Mouse (Mus musculus) layer of hippocampus, postnatal 14 days (tissue): ENCODE measurements at regions not wholly inside any gene's neighbourhood (a gene's known extent, or its start where the extent isn't known, plus 50 kb on each side); places are given as distances from the start of the nearest gene placed in this dataset.

Experiments used
- DNase-seq, 2 experiments: peaks; one replicate each; pipeline ENCODE4 v3.0.0; 2021 to 2022; ENCODE audit warnings: low spot score in 2 of 2, mixed read lengths in 1 of 2

DNA sequence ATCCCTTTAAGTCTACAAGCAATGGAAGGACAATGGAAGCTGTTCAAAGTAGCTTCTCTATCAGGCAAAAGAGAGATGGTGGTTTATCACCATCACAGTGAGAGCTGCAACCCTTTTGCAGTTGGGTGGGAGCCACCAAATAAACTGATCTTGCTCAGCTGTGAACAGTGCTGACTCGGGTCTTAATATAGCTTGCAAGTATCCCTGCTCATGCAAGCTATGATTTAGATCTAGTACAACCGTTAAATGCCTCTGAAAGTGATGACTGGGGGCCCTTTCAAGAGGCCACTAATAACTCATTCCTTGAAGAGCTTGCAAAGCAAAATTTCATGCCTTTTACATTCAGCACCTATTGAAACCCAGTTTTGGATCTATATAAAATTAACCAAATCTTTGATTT, 1154.5 kb upstream of the Lrrtm3 start:
- no peak for DNase-seq

DNA sequence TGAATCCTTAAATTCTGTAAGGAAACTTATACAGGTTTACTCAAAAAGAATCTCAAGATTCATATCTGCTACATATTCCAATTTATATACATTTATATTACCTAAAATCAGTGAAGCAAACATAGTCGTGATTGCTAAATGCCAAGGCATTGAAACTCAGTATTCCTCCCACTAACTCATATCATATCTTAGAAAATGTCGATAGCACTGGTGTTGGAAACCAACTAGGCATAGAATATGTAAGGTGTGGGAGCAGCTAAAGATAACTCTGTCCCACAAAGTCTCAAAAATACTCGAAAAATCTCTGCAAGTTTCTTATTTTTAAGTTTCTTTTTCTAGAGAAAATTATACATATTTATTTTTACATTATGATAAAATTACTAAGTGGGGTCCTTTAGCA, 1134.1 kb upstream of the Lrrtm3 start:
- no peak for DNase-seq

DNA sequence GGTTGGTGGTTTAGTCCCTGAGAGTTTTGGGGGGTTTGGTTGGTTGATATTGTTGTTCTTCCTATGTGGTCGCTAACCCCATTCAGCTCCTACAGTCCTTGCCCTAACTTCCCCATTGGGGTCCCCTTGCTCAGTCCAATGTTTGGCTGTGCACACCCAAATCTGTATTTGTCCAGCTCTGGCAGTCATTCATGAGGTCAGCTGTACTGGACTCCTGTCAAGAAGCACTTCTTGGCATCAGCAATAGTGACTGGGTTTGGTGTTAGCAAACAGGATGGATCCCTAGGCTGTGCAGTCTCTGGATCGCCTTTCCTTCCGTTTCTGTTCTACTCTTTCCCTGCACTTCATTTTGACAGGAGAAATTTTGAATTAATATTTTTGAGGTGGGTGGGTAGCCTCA, 1131.1 kb upstream of the Lrrtm3 start:
- no peak for DNase-seq

DNA sequence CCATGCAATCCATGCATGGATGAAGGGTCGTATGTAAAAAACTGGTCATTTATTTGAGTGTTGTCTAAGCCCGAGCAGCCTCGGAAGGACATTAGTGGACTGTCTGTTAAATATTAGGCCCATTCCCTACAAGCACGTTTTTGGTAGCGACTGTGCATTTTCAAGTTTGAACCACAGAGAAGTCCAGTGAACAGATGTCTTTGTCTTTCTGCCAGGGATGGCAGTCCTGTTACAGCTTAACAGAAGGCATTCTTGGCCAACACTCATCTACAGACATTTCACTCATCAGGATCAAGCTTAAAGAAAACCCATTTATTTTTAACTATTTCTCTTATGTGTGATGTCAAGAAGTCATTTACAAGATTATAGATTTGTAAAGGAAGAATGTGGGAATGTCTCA, 1129.2 kb upstream of the Lrrtm3 start:
- DNase-seq: peak in 1 of 2 experiments; percentile 27

DNA sequence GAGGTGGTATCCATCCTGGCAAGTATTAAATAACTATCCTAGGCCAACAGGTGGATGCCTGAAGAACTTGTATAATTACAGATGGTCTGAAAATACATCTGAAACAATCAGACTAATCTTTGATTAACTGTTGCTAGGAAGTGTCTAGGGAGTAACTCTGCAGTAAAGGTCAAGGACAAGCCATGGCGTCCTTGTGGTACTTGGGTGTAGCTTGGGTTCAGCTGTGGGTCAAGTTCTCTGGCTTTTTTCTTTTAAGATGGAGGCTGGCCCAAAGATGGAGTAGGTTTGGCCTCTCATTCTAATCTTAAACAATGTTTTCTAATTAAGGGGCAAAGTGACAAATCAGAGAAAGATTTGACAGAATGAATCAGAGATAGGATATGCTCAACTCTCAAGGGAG, 1126.1 kb upstream of the Lrrtm3 start:
- DNase-seq: no peak

DNA sequence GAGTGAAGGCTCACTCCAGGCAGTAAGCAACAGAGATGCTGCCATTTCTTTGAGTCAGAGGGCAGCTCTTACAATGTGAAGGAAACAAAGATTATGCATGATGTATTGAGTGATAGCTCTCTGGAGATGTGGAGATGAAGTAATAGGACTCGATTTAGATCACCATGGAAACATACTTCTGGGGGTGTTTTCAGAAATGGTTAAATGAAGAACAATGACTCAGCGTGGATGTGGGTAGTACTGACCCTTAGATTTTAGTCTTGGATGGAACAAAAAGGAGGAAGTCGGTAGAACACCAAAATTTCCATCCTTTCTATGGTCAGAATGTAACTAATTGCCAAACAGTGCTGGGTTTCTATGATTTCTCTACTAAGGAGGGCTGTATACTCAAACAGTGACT, 1125.1 kb upstream of the Lrrtm3 start:
- no peak for DNase-seq

DNA sequence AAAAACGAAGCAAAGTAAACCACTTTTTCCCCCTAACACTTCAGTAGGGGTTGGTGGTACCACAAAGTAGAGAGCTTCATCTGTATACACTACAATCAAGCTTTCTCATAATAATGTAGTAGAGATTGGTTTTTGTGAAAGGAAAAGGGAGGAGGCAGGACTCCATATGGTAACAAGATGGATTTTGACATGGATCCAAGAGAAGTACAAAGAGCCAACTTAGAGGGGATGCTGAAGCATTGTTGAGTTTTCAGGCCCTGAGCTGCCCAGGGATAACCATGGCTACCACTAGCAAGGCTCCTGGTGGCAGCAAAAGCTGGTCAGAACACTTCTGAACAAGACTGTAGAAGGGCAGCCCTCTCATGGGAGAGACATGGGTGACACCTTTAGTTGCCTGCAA, 1093.6 kb upstream of the Lrrtm3 start:
- no peak for DNase-seq

DNA sequence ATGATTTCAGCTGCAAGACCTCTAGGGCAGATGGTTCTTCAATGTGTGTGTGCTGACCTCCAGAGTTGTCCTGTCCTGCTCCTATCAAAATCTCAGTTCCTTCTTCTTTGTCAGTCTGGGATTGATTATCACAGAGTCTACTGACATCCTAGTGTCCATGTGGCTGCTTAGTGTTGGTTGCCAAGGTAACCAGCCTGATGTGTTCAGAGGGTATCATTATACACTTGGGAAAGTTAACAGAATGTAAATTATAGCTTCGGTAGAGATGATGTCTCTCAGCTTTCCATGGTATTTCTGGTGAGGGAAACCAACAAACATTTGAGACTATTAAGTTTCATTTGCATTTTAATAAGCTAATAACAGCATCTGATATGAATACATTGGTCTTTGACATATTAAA, 1092.5 kb upstream of the Lrrtm3 start:
- DNase-seq: no peak

DNA sequence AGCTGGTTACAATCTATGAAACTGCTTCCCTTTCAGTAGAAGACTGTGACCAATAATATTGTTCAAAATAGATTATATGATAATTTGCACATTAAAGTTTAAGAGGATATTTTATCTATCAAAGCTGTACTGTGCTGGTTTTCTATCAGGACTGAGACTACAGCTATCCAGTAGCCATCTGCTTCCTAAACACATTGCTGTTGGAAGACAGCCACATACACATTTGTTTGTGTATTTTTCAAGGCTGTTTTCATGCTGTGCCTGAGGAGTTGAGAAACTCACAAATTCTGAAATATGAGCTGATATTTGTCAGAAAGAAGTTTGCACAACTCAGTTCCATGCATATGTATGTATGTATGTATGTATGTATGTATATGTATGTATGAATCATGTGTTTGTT, 1089.0 kb upstream of the Lrrtm3 start:
- peak in 1 of 2 experiments; percentile 44 for DNase-seq

DNA sequence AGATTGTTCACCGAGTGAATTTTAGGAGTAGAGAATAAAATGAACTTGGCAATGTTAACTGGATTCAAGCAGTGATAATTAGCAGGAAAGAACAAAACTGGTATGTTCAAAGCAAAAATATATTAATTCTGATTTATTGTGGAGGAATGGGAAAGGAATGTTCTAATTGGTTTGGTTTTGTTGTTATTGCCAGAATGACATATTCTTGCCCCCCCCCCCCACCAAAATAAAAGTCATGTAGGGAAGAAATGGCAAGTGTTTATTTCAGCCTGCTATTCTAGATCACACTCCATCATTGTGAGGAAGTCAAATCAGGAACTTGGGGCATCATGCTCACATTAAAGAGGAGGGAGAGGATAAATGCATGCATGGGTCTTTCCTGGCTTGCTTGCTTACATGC, 1064.1 kb upstream of the Lrrtm3 start:
- DNase-seq: peak in 1 of 2 experiments; percentile 3

DNA sequence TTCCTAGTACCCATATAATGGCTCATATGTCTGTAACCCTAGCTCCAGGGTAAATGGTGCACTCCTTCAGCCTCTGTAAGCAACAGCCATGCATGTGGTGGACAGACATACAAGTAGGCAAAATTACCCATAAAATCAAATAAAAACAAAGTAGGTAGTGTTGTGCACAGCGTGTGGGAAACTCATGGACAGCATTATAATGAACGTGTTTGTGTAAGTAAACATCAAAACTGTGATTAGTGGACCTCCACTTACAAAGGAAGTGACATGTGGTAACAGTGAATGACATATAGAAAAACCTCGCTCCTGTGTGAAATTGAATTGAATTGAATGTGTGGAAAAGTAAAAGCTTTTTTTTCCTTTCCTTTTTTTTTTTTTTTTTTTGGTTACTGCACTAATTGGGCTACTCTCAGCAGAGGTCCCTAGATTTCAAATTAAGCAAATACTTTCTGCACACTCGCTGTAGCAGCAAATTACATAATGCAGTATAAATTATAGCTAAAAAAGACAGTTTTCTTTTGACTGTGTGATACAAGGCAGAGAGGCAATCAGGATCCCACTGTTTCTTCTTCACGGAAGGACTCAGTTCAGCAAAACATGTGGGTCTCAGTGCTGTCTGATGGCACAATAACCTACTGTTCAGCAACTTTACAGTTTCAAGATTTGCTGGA, 1035.0 kb upstream of the Lrrtm3 start:
- DNase-seq: no peak

DNA sequence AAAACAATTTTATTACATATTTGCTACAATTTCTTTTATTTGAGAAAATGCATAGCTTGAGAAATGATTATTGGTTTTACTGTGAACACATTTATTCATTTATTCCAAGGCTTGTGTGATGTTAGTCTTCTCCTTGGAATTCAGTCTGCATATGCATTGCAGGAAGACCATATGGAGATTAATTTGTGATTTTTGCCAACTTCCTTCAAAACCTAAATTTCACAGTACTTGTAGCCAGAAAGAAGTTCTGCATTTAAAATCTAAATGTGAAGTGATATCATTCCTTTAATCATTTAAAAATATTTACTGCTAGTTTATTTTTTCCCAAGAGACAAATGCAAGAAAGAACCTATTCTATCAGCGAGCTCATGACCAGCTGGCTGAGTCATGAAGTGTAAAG, 1028.1 kb upstream of the Lrrtm3 start:
- DNase-seq: peak in 1 of 2 experiments; percentile 11

DNA sequence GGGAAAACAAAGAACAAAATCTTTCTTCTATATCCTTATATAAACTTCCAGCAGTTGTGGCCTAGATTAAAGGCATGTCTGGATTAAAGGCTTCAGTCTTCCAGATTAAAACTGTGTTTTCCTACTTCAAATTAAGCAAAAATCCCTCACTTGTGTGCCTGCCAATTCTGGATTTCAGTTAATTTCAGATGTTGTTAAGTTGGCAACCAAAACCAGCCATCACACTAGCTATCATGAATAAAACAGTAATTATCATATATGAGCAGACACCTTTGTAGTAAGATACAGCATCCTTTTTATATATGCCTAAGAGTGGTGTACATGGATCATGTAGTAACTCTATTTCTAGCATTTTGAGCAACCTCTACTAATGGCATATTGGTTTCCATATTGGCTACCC, 1024.5 kb upstream of the Lrrtm3 start:
- no peak for DNase-seq

DNA sequence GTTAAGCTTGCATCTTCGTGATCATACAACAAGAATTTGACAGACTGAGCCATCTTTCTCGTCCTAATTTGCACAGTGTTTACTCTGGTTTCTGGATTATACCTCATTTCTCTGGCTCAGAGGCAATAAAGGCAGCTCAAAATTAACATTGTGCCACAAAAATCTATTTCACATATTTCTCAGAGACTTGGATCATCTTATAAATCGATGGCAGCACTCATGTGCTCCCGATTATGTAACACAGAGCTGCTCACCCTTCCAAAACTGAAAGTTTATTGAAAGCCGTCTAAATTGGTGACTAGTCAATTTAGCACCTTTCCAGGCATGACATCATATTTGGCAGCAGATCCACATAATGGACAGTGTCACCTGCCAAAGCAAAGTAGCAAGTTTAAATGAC, 1020.7 kb upstream of the Lrrtm3 start:
- no peak for DNase-seq

DNA sequence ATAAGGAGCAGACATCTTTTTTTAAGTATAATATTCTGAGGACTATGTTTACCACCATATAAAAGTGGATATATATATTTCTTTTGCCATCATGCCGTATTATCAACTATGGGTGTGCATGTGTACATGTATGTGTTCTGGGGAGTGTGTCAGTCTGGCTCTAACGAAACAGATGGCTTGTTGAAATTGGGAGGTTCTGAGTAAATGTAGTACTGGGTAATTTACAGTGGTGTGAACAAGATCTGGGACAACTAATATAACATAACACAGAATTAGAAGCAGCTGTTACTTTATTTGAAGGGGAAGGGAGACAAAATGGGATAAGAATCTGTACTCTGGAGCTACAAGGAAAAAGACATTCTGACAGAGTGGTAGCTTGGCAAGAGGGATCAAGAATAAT, 1017.3 kb upstream of the Lrrtm3 start:
- DNase-seq: no peak

DNA sequence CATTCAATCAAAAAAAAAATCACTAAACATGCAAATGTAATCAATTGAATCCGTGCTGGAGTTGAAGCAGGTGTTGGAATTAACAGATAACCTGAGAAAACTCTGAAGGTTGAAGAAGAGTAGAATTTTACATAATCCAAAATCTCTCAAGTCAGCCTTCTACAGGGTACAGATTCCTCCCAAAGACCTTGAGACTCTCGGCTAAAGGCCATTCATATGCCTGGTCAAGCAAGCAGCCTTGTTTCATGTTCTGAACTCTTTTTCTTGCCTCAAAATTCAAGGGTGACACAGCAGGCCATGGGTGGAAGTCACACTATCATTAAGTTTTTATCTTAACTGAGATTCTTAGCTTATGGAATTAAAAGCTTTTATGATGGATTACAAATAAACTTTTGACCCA, 994.4 kb upstream of the Lrrtm3 start:
- no peak for DNase-seq

DNA sequence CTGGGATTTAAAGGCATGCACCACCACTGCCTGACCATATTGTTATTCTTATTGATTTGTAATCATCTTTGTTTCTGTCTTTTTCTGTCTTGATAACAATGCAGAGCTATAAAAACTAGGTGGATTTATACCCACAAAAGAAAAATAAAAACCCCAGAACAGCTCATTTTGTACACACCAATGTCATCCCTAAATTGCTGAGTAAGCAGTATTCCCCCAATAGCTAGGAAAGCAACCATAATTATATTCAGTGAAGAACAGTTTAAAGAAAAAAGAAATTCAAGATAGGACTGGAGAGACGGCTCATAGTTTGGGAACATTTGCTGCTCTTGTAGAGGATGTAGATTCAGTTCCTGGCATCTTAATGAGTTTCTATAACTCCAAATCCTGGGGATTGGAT, 991.6 kb upstream of the Lrrtm3 start:
- no peak for DNase-seq

DNA sequence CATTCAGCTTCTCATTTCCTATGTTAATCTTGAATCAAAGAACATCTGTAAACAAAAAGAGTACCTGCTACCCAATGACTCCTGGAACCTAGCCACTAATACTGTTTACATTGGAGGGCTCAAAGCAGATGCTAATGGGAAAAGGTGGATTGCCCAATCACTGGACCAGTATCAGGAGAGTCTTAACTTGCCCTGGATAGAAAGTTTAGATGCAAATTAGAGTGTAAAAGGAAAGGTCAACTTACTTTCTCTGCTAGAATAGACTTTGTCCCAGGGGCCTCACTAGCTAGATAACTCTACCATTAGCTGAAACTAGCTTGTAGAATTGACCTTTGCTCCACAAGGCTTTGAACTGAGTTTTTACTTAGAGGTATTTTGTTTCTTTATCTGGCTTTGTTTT, 968.0 kb upstream of the Lrrtm3 start:
- no peak for DNase-seq
